10 mouse cellular contexts compared by ENCODE assay signal in genomic region chr5:121833159-121833558, GRCm38 (mm10). TPM values are rescaled to one million over a fixed set of nuclear protein-coding genes. Genes with fewer than 3 reads are reported as not detected.
DNase-seq lines count a peak whose midpoint lies in the region; ATAC-seq and TF ChIP-seq lines count a peak whose summit lies in the region.
"Had no signal": no experiment of that assay in that cellular context is flagged by ENCODE, and none has a peak within 500 bp of the region (broad histone marks: within the 10 kb centered on the region; RNA-seq: fewer than 3 reads in every experiment).

No protein-coding gene starts in this region.

- intact Hi-C loops in gastrocnemius, adult 2 months (cut with DNase I): no loop called here

- no peak for ATAC-seq in embryonic facial prominence, embryonic 15.5 days (ENCODE audit: insufficient number of reproducible peaks, low FRiP score, low TSS enrichment, low read depth)
- no peak for ATAC-seq in liver, embryonic 16.5 days (ENCODE audit: low read depth)
- ATAC-seq in megakaryocyte-erythroid progenitor cell, adult 5-6 weeks (replicated peaks; ENCODE audit: low FRiP score, low TSS enrichment, poor library complexity, severe bottlenecking): no peak
- ATAC-seq: activated CD4-positive, CD25-positive, alpha-beta regulatory T cell, adult 4 months; midbrain, embryonic 16.5 days had no signal

- H3K27me3 ChIP-seq in embryonic facial prominence, embryonic 15.5 days: 0 out of 2 replicates have a peak, but pooled peaks cover 5% of the 10 kb centered on the region
- H3K27me3 ChIP-seq in liver, embryonic 16.5 days (ENCODE audit: control insufficient read depth, insufficient read depth, low read depth, low read length): 0 out of 2 replicates have a peak, but pooled peaks cover 3% of the 10 kb centered on the region

- H3K4me1 ChIP-seq in lung, adult 2 months (ENCODE audit: control insufficient read depth, insufficient read depth, low read length): peaks cover 31% of the 10 kb centered on the region
- H3K4me1 ChIP-seq in embryonic facial prominence, embryonic 15.5 days: peaks cover 67% of the 10 kb centered on the region
- H3K4me1 ChIP-seq in liver, embryonic 16.5 days (ENCODE audit: control insufficient read depth, low read depth, low read length): peaks cover 53% of the 10 kb centered on the region

- H3K4me3 ChIP-seq in gastrocnemius, adult 2 months: peak overlapping the region; percentile 74
- H3K4me3 ChIP-seq in lung, adult 2 months (replicated peaks; ENCODE audit: extremely low read depth, low read depth, low read length): peak overlapping the region; percentile 17
- H3K4me3 ChIP-seq in embryonic facial prominence, embryonic 15.5 days (replicated peaks): no peak overlapping the region
- H3K4me3 ChIP-seq in liver, embryonic 16.5 days (ENCODE audit: low read depth, low read length): no peak overlapping the region

- peaks cover 4% of the 10 kb centered on the region for H3K36me3 ChIP-seq in embryonic facial prominence, embryonic 15.5 days
- peaks cover 8% of the 10 kb centered on the region for H3K36me3 ChIP-seq in liver, embryonic 16.5 days (ENCODE audit: control insufficient read depth, insufficient read depth)

- H3K9ac ChIP-seq in embryonic facial prominence, embryonic 15.5 days: no peak overlapping the region
- no peak overlapping the region for H3K9ac ChIP-seq in liver, embryonic 16.5 days (ENCODE audit: low read depth, low read length)

- DNase-seq in gastrocnemius, adult 2 months: no peak
- no peak for DNase-seq in gastrocnemius, adult 8-10 months (ENCODE audit: low spot score in 2 of 2)
- no peak for DNase-seq in lung, adult 2 months
- no peak for DNase-seq in lung, postnatal 14 days
- DNase-seq in B cell, adult 2 months: no peak

- no peaks in the 10 kb centered on the region for H3K9me3 ChIP-seq in embryonic facial prominence, embryonic 15.5 days (replicated peaks)
- H3K9me3 ChIP-seq in liver, embryonic 16.5 days (replicated peaks; ENCODE audit: control insufficient read depth, low read length): no peaks in the 10 kb centered on the region

- peak overlapping the region; percentile 93; the same call in 1 of the 2 replicates for H3K4me2 ChIP-seq in embryonic facial prominence, embryonic 15.5 days (replicated peaks)
- peak overlapping the region; percentile 21; the same call in 1 of the 2 replicates for H3K4me2 ChIP-seq in liver, embryonic 16.5 days (ENCODE audit: low read depth, low read length)

- WGBS in lung, adult 2 months: 55% methylated on average over 2 of the region's 2 CpGs
- WGBS in embryonic facial prominence, embryonic 15.5 days: 100% methylated on average over 2 of the region's 2 CpGs
- 69% methylated on average over 2 of the region's 2 CpGs for WGBS in liver, embryonic 16.5 days (ENCODE audit: insufficient replicate concordance)

- H3K27ac ChIP-seq in gastrocnemius, adult 2 months: peak overlapping the region; percentile 99
- no peak overlapping the region for H3K27ac ChIP-seq in embryonic facial prominence, embryonic 15.5 days (replicated peaks)
- peak overlapping the region; percentile 51; the same call in 1 of the 2 replicates for H3K27ac ChIP-seq in liver, embryonic 16.5 days (ENCODE audit: low read length)

- TF ChIP-seq POLR2A in lung, adult 2 months (IDR thresholded peaks at IDR 0.05; ENCODE audit: borderline replicate concordance, extremely low read depth, low read depth, low read length): no peak

- no peak for TF ChIP-seq CTCF in gastrocnemius, adult 2 months (IDR thresholded peaks at IDR 0.05)
- no peak for TF ChIP-seq CTCF in lung, adult 2 months (IDR thresholded peaks at IDR 0.05; ENCODE audit: insufficient read depth, low read length)

RNA-seq across cellular contexts. Expression of gene Sh2b3, which starts 4.3 kb away (rescaled TPM):
- 10 to 100 TPM; 11.9 to 15.4 TPM for total RNA-seq in gastrocnemius, adult 2 months (2021)
- 10 to 100 TPM; 11.4 to 13.1 (median 12.3) TPM for total RNA-seq in gastrocnemius, adult 8-10 months (2022)
- 58.8 and 106 TPM in 2 replicates for polyA plus RNA-seq in lung, adult 2 months (2012; rRNA removed)
- 17.5 and 18.7 TPM in 2 replicates for polyA plus RNA-seq in embryonic facial prominence, embryonic 15.5 days (2015; fragmentation: Nextera tagmentation; extraction: Ambion mirVana)
- 5.1 and 6.1 TPM in 2 replicates for polyA plus RNA-seq in liver, embryonic 16.5 days (2015; fragmentation: Nextera tagmentation; extraction: Ambion mirVana)
- total RNA-seq in megakaryocyte-erythroid progenitor cell, adult 5-6 weeks (2014; fragmentation: Nextera tagmentation): 11.2 and 13.3 TPM in 2 replicates
- total RNA-seq in megakaryocyte-erythroid progenitor cell, adult 5-6 weeks (2017): 5.1 and 5.3 TPM in 2 replicates

RNA-seq across cellular contexts. Expression of gene Pheta1, which starts 15.6 kb away (rescaled TPM):
- total RNA-seq in gastrocnemius, adult 2 months (2021): 1 to 10 TPM; 4.7 to 6.4 TPM
- 1 to 10 TPM; 5.0 to 5.7 (median 5.2) TPM for total RNA-seq in gastrocnemius, adult 8-10 months (2022)
- 20.4 and 25.3 TPM in 2 replicates for polyA plus RNA-seq in lung, adult 2 months (2012; rRNA removed)
- polyA plus RNA-seq in embryonic facial prominence, embryonic 15.5 days (2015; fragmentation: Nextera tagmentation; extraction: Ambion mirVana): 28.1 and 31.6 TPM in 2 replicates
- polyA plus RNA-seq in liver, embryonic 16.5 days (2015; fragmentation: Nextera tagmentation; extraction: Ambion mirVana): 3.9 and 4.0 TPM in 2 replicates
- 2.9 and 4.2 TPM in 2 replicates for total RNA-seq in megakaryocyte-erythroid progenitor cell, adult 5-6 weeks (2014; fragmentation: Nextera tagmentation)
- 0.42 and 2.6 TPM in 2 replicates for total RNA-seq in megakaryocyte-erythroid progenitor cell, adult 5-6 weeks (2017)

Comparison
In these comparisons a context has a peak if more than half of its experiments do, and no peak if none do; other contexts are left out.
1. H3K4me3 ChIP-seq: peak in gastrocnemius, adult 2 months (single experiment) and lung, adult 2 months (single experiment); none in embryonic facial prominence, embryonic 15.5 days (single experiment) and liver, embryonic 16.5 days (single experiment).